Mouse (Mus musculus) A20 (cell line): ENCODE measurements around the gene Sorcs2.
"Not testable (repeated sequence)": the region's sequence is repeated elsewhere in the genome, so short reads cannot be mapped to it uniquely, and the experiment has no call there.

Source experiments
- DNase-seq: peaks from one replicate; pipeline ENCODE4 v3.0.0-alpha.2; 2011; ENCODE audit warnings: low read depth, low spot score

The Sorcs2 gene

GRCm38 (mm10) chr5:36304299-36304980 lies 93.5 kb downstream of the Sorcs2 start:
- DNase-seq = no peak

GRCm38 (mm10) chr5:36301166-36301565 lies 96.8 kb downstream of the Sorcs2 start:
- DNase-seq = no peak

GRCm38 (mm10) chr5:36298049-36298448 lies 99.9 kb downstream of the Sorcs2 start:
- DNase-seq = no peak

- no peak for DNase-seq
These were observed 100.7 kb downstream of the Sorcs2 start for GRCm38 (mm10) chr5:36297246-36297645.

GRCm38 (mm10) chr5:36293109-36293900 lies 104.6 kb downstream of the Sorcs2 start:
- DNase-seq = no peak

- no peak for DNase-seq
These were observed 105.6 kb downstream of the Sorcs2 start for GRCm38 (mm10) chr5:36292321-36292720.

- DNase-seq = peak; percentile 55
These were observed 106.7 kb downstream of the Sorcs2 start for GRCm38 (mm10) chr5:36291191-36291590.

GRCm38 (mm10) chr5:36285405-36285804 lies 112.5 kb downstream of the Sorcs2 start:
- no peak for DNase-seq

GRCm38 (mm10) chr5:36279896-36280295 lies 118.0 kb downstream of the Sorcs2 start:
- DNase-seq = no peak

- DNase-seq = no peak
These were observed 123.1 kb downstream of the Sorcs2 start for GRCm38 (mm10) chr5:36274684-36275394.

GRCm38 (mm10) chr5:36267194-36267769 lies 130.7 kb downstream of the Sorcs2 start:
- DNase-seq = no peak

GRCm38 (mm10) chr5:36260862-36261261 lies 137.1 kb downstream of the Sorcs2 start:
- DNase-seq = no peak

- DNase-seq = no peak
These were observed 138.2 kb downstream of the Sorcs2 start for GRCm38 (mm10) chr5:36259691-36260124.

- no peak for DNase-seq
These were observed 139.4 kb downstream of the Sorcs2 start for GRCm38 (mm10) chr5:36258387-36259181.

- DNase-seq = no peak
These were observed 140.9 kb downstream of the Sorcs2 start for GRCm38 (mm10) chr5:36257008-36257407.

- no peak for DNase-seq
These were observed 143.1 kb downstream of the Sorcs2 start for GRCm38 (mm10) chr5:36254642-36255516.

- DNase-seq = no peak
These were observed 145.0 kb downstream of the Sorcs2 start for GRCm38 (mm10) chr5:36252746-36253504.

- no peak for DNase-seq
These were observed 149.9 kb downstream of the Sorcs2 start for GRCm38 (mm10) chr5:36248022-36248421.

- not testable (repeated sequence) for DNase-seq
These were observed 160.4 kb downstream of the Sorcs2 start for GRCm38 (mm10) chr5:36237526-36237925.
